Mouse (Mus musculus) adrenal gland, postnatal 0 days (tissue): ENCODE results near the gene Trim21. TPM values are rescaled to one million over a fixed set of nuclear protein-coding genes. Genes with fewer than 3 reads are reported as not detected.

Experiments used
- polyA plus RNA-seq: library from polyadenylated mRNA; unstranded; fragments of >200 nt; fragmentation: Nextera tagmentation; extraction: Ambion mirVana; gene quantifications from 2 replicates; pipeline ENCODE4 v1.2.1, GENCODE M21; 2015

Gene Trim21
- 0.90 and 1.3 TPM in 2 replicates for polyA plus RNA-seq

DNA sequence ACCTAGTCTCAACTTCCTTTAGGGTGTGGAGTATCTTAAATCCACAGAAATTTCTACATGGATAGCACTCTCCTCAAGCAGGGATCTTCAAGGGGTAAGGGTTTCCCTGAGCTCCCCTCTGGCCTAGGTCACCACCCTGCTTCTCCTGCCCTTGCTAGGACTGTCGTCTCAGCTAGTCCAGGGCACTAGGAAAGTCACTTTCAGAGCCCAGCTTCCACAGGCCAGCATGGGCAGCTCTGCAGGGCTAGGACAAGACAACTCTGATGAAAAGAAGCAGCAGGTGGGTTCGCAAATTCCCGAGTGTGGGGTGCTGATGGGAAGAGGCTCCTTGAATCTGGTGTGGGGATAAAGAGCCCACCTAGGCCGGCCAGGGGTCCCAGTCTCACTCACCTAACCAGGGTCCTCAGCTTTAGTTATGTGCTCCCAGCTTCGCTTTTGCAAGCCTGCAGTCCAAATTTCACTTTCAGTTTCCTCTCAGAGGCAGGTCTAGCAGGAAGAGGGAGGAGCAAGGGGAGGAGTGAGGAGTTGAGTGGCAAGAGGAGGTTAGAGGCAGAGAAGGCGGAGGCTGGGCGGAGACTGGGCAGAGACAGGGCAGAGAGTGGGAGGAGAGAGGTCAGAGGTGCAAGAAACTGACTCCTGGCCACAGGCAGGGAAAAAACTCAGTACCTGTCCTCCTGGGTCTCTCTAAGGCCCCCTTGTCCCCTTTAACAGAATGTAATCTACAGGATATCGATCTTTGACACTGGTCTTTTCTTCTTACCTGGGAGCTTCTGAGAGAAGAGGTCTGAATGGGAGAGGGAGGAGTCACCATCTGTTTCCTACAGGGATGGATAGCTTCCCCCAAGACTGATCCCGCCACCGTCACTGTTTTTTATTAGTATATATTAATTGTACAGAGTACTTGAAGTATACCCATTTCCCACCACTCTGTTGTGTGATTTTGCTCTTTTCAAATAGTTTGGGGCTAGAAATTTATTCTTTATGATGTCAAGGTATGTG is at the start of gene Trim21:
TSS of gene Trim21 (minus strand) at position 488 of the 999 bp plus-strand sequence.

DNA sequence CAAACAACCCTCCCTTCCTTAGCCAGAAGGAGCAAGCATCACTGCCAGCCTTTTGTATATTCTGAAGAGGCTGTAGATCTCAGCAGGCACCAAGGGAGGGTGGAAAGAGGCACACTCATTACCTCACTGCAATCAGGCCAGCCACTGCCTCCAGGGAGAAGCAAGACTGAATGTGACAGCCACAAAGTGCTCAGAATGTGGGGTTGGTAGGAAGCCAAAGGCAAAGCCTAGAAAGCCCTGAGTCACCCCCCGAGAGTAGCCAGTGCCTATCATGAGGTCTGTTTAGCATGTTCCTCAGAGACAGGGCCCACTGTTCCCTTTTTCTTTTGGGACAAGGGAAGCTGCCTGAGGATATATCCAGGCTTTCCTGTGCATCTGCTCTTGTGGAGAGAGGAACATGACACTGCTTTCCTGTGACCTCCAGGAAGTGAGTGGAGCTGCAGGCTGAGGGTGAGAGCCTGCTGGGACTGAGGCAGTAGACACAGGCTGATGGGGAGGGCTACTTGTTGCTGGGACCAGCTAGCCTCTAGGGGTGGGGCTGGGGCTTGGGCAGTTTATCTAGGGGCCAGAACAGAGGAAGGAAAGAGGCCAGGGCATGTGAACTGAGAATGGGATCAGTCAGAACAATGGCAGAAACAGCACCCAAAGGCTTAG is 32.2 kb upstream of the Trim21 start, which contains the start of gene Olfr552:
TSS of gene Olfr552 (plus strand) at position 393 of the 654 bp plus-strand sequence.

DNA sequence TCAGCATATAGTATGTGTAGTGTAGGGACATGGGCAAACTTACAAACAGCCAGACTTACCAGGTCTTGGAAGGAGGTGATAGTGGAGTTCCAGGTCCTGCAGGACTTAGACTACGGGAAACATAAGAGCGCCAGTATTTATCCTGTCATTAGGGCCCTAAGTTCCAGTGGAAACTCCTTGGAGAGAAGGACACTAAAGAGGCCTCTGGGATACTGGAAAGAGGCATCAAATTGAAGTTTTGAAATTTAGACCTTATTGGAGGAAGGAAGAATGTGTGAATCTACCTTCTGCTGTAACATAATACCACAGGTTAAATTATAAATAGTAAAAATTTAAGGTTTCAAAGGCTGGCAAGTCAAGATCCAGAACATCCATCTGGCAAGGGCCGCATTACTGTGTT is 26.5 kb upstream of the Trim21 start, which contains the start of gene Olfr551:
TSS of gene Olfr551 (minus strand) at position 101 of the 400 bp plus-strand sequence.

DNA sequence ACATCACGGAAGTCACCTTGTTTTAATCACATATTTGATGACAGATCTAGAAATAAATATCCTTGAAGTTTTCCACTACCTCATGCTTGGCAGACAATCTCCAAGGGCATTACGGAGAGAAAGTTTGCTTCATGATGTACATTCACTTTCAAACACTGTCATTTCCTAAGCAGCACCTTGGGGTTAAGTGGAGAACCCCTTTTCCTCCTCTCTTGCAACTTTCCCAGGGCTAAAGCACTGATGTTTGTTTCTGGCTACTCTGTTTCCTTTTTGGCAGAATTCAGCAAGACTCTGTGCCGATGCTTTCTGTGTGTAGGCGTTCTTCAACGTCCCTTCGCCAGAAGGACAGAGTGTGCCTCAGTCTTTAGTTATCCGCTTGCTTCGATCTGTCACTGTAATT is 5.9 kb upstream of the Trim21 start, which contains the start of gene Olfr550:
TSS of gene Olfr550 (plus strand) at position 301 of the 400 bp plus-strand sequence.

DNA sequence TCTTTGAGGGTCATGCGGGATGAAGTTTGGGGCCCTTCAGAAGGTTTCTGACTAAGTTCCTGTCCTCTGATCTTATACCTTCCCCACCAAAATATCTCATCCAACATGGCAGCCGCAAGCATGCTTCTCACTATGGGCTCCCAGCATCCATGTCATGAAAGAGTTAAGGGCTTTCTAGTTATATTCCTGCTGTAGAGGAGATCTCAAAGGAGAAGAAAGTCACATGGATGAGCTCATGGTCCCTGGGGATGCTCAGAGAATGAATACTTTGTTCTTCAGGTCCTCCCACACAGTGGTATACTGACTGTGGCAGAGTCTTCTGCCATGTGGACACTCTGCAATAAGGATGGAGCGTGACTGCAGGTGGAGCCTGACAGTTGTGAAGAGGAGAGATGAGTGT is 15.7 kb downstream of the Trim21 start, which contains the start of gene Olfr549:
TSS of gene Olfr549 (plus strand) at position 301 of the 400 bp plus-strand sequence.

DNA sequence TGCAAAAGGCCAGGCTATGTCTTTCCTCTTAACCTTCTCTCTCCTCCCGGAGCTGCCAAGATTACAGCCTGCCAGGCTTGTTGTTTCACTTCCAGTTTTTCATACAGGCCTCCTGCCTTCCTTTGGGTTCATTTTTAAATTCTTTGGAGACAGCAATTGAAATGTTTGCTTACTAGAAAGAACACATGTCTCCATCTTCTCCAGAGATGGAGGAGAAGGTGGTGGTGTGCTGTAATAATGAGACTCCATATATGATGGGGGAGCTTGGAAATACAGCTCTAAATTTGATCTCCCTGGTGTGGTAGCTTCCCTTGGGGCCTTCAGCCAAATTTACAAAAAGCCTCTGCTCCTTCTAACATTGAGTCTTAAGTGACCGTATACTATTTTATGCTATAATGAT is 24.7 kb downstream of the Trim21 start, which contains the start of gene Olfr548-ps1:
TSS of gene Olfr548-ps1 (plus strand) at position 301 of the 400 bp plus-strand sequence.

DNA sequence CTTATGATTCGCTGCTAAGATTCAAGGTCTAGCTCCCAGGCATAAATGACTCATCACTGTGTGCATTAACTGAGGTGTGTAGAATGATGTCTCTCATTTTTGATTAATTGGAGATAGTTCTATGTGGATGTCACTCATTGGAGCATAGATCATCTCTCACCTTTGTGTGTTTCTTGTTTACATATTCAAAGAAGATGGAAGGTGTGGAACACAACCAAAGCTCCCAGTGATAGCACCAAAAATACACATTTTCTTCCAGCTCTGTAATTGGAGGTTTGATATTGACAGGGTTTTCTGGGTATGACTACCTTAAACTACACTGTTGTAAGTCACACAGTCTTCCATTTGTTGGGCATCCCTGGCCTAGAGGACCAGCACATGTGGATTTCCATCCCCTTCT is 30.8 kb downstream of the Trim21 start, which contains the start of gene Olfr547:
TSS of gene Olfr547 (plus strand) at position 301 of the 400 bp plus-strand sequence.

Other genes starting within 250 kb of the Trim21 start
- 43.2 and 47.8 TPM in 2 replicates for gene Rrm1, start 123.8 kb downstream of the Trim21 start, polyA plus RNA-seq
- not detected in 2 replicates for gene Olfr543, start 83.8 kb downstream of the Trim21 start, polyA plus RNA-seq
- gene Olfr544, start 77.2 kb downstream of the Trim21 start, polyA plus RNA-seq: 0.08 TPM in 1 of 2 replicates, not detected in the other
- not detected in 2 replicates for gene Olfr545, start 65.9 kb downstream of the Trim21 start, polyA plus RNA-seq
- not detected in 2 replicates for gene Olfr547, start 30.7 kb downstream of the Trim21 start, polyA plus RNA-seq
- not detected in 2 replicates for gene Olfr548-ps1, start 24.6 kb downstream of the Trim21 start, polyA plus RNA-seq
- not detected in 2 replicates for gene Olfr549, start 15.6 kb downstream of the Trim21 start, polyA plus RNA-seq
- not detected in 2 replicates for gene Olfr550, start 6.0 kb upstream of the Trim21 start, polyA plus RNA-seq
- gene Olfr551, start 26.4 kb upstream of the Trim21 start, polyA plus RNA-seq: not detected in 2 replicates
- not detected in 2 replicates for gene Olfr552, start 32.3 kb upstream of the Trim21 start, polyA plus RNA-seq
- gene Olfr553, start 52.7 kb upstream of the Trim21 start, polyA plus RNA-seq: not detected in 2 replicates
- gene Olfr554, start 72.9 kb upstream of the Trim21 start, polyA plus RNA-seq: not detected in 2 replicates
- not detected in 2 replicates for gene Olfr555, start 93.3 kb upstream of the Trim21 start, polyA plus RNA-seq
- not detected in 2 replicates for gene Olfr556, start 99.4 kb upstream of the Trim21 start, polyA plus RNA-seq
- gene Trim68, start 121.8 kb upstream of the Trim21 start, polyA plus RNA-seq: 9.6 and 9.9 TPM in 2 replicates
- gene Olfr557, start 130.4 kb upstream of the Trim21 start, polyA plus RNA-seq: not detected in 2 replicates
- gene Olfr558, start 136.7 kb upstream of the Trim21 start, polyA plus RNA-seq: 0.25 and 0.54 TPM in 2 replicates
- not detected in 2 replicates for gene Olfr33, start 153.6 kb upstream of the Trim21 start, polyA plus RNA-seq
- gene Olfr559, start 162.0 kb upstream of the Trim21 start, polyA plus RNA-seq: not detected in 2 replicates
- not detected in 2 replicates for gene Olfr560, start 193.9 kb upstream of the Trim21 start, polyA plus RNA-seq
- 1.7 and 8.6 TPM in 2 replicates for gene Olfr78, start 194.0 kb upstream of the Trim21 start, polyA plus RNA-seq
- gene Olfr561, start 205.7 kb upstream of the Trim21 start, polyA plus RNA-seq: not detected in 2 replicates
- not detected in 2 replicates for gene Olfr564, start 238.0 kb upstream of the Trim21 start, polyA plus RNA-seq